Mouse (Mus musculus) liver, embryonic 11.5 days (tissue): ENCODE data around the gene Klf9. TPM values are rescaled to one million over a fixed set of nuclear protein-coding genes. Genes with fewer than 3 reads are reported as not detected.
A peak's percentile ranks its signal among the peaks of the same experiment; 100 is the strongest.

Experiments used
- ATAC-seq: fragments of 200-750 bp; cut with Nextera tagmentation; replicated peaks from 2 replicates; pipeline ENCODE4 v1.8.0; 2017; ENCODE audit warnings: moderate number of reproducible peaks, mild to moderate bottlenecking, moderate TSS enrichment, moderate library complexity; ENCODE audit not compliant: low FRiP score
- DNase-seq: peaks from one replicate; pipeline ENCODE4 v3.0.0-alpha.2; 2017; ENCODE audit warnings: low spot score
- H3K27ac ChIP-seq: fragments of 300-500 bp; sonication (generic); 2 replicates; pipeline ENCODE4 v1.5.1; 2014; ENCODE audit warnings: mild to moderate bottlenecking, low read depth, low read length, control low read depth
- H3K27me3 ChIP-seq: fragments of 300-500 bp; sonication (generic); replicated peaks from 2 replicates; pipeline ENCODE4 v1.6.1; 2014; ENCODE audit warnings: low read length, mixed read lengths; ENCODE audit not compliant: control insufficient read depth, insufficient read depth
- H3K36me3 ChIP-seq: fragments of 300-500 bp; sonication (generic); 2 replicates; pipeline ENCODE4 v1.6.1; 2014; ENCODE audit warnings: mild to moderate bottlenecking, low read length, moderate library complexity, mixed read lengths; ENCODE audit not compliant: control insufficient read depth, insufficient read depth
- H3K4me1 ChIP-seq: fragments of 300-500 bp; sonication (generic); replicated peaks from 2 replicates; pipeline ENCODE4 v1.6.1; 2014; ENCODE audit warnings: low read length, mixed read lengths; ENCODE audit not compliant: control insufficient read depth, insufficient read depth
- H3K4me2 ChIP-seq: fragments of 300-500 bp; sonication (generic); 2 replicates; pipeline ENCODE4 v1.6.1; 2014; ENCODE audit warnings: mild to moderate bottlenecking, control low read depth, moderate library complexity
- H3K4me3 ChIP-seq: fragments of 300-500 bp; sonication (generic); 2 replicates; pipeline ENCODE4 v1.5.1; 2014; ENCODE audit warnings: low read depth, low read length, control low read depth
- H3K9ac ChIP-seq: fragments of 300-500 bp; sonication (generic); 2 replicates; pipeline ENCODE4 v1.6.1; 2014; ENCODE audit warnings: low read depth, low read length, control low read depth
- H3K9me3 ChIP-seq: fragments of 300-500 bp; sonication (generic); 2 replicates; pipeline ENCODE4 v1.6.1; 2016; ENCODE audit warnings: low read length, inconsistent platforms, mixed read lengths; ENCODE audit not compliant: control insufficient read depth
- WGBS: fragments of 180-500 bp; shearing (Covaris S2); extraction: QIAGEN DNeasy Blood & Tissue Kit; methylation state at CpG from one replicate; pipeline ENCODE4 v1.1.7; 2014; 5-methylcytosine and 5-hydroxymethylcytosine counted together
- microRNA counts: library from miRNA; unstranded; fragments of <30 nt; microRNA quantifications from one replicate; lab custom pipeline; 2015
- microRNA-seq: library from miRNA; unstranded; fragments of <30 nt; microRNA quantifications from one replicate; pipeline ENCODE4, GENCODE M21; 2017; ENCODE audit warnings: borderline number of aligned reads
- polyA plus RNA-seq: library from polyadenylated mRNA; unstranded; fragments of >200 nt; fragmentation: Nextera tagmentation; extraction: Ambion mirVana; gene quantifications from 2 replicates; pipeline ENCODE4 v1.2.1, GENCODE M21; 2014

The Klf9 gene
- polyA plus RNA-seq, 1 experiment from 2014 or later: 2.3 TPM

GRCm38 (mm10) chr19:23203505-23204053 is 62.6 kb downstream of the Klf9 start:
- no peak for DNase-seq
- H3K4me1 ChIP-seq: no peaks in the 10 kb centered on the region
- no peak overlapping the region for H3K27ac ChIP-seq
- peaks cover 20% of the 10 kb centered on the region; the same call in 1 of the 2 replicates for H3K36me3 ChIP-seq
- no peak overlapping the region for H3K4me2 ChIP-seq
- H3K4me3 ChIP-seq: no peak overlapping the region
- H3K27me3 ChIP-seq: no peaks in the 10 kb centered on the region
- ATAC-seq: peak; percentile 82
- no peak overlapping the region for H3K9ac ChIP-seq
- 55% methylated on average over 3 of the region's 3 CpGs for WGBS
- no peaks in the 10 kb centered on the region for H3K9me3 ChIP-seq

DNA sequence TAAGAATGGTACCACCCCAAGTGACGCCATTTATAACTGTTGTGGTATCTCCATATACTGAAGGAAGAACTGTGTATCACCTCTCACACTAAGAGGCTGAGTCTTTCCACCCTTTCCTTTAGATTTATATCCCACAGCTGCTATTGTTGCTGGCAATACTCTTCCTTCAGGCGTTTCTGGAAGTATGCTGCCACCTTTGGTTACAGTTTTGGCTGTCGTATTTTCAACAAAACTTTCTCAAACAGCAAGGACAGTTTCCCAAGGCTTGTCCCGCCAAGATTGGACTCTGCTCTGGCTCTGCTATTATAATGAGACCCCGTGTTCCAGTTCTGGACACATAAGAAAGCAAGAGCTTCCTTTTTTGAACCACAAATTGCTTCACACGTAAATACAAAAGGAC is 70.3 kb downstream of the Klf9 start:
- Histone ChIP-seq H3K36me3 (peaks cover 15% of the 10 kb centered on the region), H3K4me2 (no peak overlapping the region), H3K4me3 (no peak overlapping the region), H3K9me3 (no peaks in the 10 kb centered on the region), H3K9ac (no peak overlapping the region), H3K27ac (no peak overlapping the region), H3K27me3 (no peaks in the 10 kb centered on the region), H3K4me1 (no peaks in the 10 kb centered on the region)
- no peak for ATAC-seq
- DNase-seq: no peak
- 89% methylated on average over 6 of the region's 6 CpGs for WGBS

GRCm38 (mm10) chr19:23214326-23214725 is 73.3 kb downstream of the Klf9 start:
- Histone ChIP-seq H3K27me3 (no peaks in the 10 kb centered on the region), H3K36me3 (peaks cover 19% of the 10 kb centered on the region), H3K4me3 (no peak overlapping the region), H3K4me2 (no peak overlapping the region), H3K4me1 (no peaks in the 10 kb centered on the region), H3K9ac (no peak overlapping the region), H3K27ac (no peak overlapping the region), H3K9me3 (no peaks in the 10 kb centered on the region)
- ATAC-seq (no peak), DNase-seq (no peak)
- WGBS: 92% methylated on average over 8 of the region's 8 CpGs

MicroRNAs within 50 kb of the gene (microRNA counts, 519-probe panel; counts per million panel counts)
- not detected for microRNA mmu-miR-1192 (lab: Ali Mortazavi, UCI)

Small RNA genes within 50 kb of the gene (microRNA-seq; reads per million reads assigned to microRNA genes)
- gene Mir1192: not detected

Other genes starting within 250 kb of the Klf9 start
- 32.4 and 33.9 TPM in 2 replicates for gene Smc5, start 132.7 kb downstream of the Klf9 start, polyA plus RNA-seq